8 mouse cellular contexts compared by ENCODE assay signal in genomic region chr6:71907702-71908235, GRCm38 (mm10). TPM values are rescaled to one million over a fixed set of nuclear protein-coding genes. Genes with fewer than 3 reads are reported as not detected.
DNase-seq lines count a peak whose midpoint lies in the region; ATAC-seq and TF ChIP-seq lines count a peak whose summit lies in the region.

No protein-coding gene starts in this region.

- peaks cover 15% of the 10 kb centered on the region; the same call in 1 of the 2 replicates for H3K4me1 ChIP-seq in intestine, embryonic 15.5 days (replicated peaks)
- H3K4me1 ChIP-seq in neural tube, embryonic 14.5 days (ENCODE audit: control insufficient read depth, insufficient read depth, low read length), result peaks cover 3% of the 10 kb centered on the region; the same call in 1 of the 2 replicates

- intact Hi-C loops in left cerebral cortex, adult 2 months (cut with DNase I), result loop anchor here (10.0 kb wide), 1 partner anchor 427 kb away; no protein-coding TSS in a partner anchor

- no peak for DNase-seq in left cerebral cortex, adult 2 months (ENCODE audit: extremely low spot score in 1 of 2, low spot score in 2 of 2)
- DNase-seq in left cerebral cortex, adult 11 months (ENCODE audit: low spot score), result no peak
- DNase-seq in c-Kit-positive CD71-positive TER-119-positive erythroid progenitor cells, embryonic 14.5 days (ENCODE audit: low spot score), result peak; percentile 49
- DNase-seq in frontal cortex, adult 2 months (ENCODE audit: extremely low spot score in 1 of 2, low spot score in 1 of 2), result no peak
- DNase-seq in kidney, postnatal 10 days, result no peak
- DNase-seq in urinary bladder, postnatal 4 days (ENCODE audit: low spot score in 2 of 2), result no peak

- 5% methylated on average over 4 of the region's 4 CpGs for WGBS in intestine, embryonic 15.5 days
- WGBS in neural tube, embryonic 14.5 days, result 3% methylated on average over 4 of the region's 4 CpGs

- H3K27ac ChIP-seq in left cerebral cortex, adult 2 months, result no peak overlapping the region
- H3K27ac ChIP-seq in intestine, embryonic 15.5 days, result no peak overlapping the region
- no peak overlapping the region for H3K27ac ChIP-seq in neural tube, embryonic 14.5 days (ENCODE audit: low read depth, low read length)

- H3K9ac ChIP-seq in intestine, embryonic 15.5 days, result peak overlapping the region; percentile 67
- H3K9ac ChIP-seq in neural tube, embryonic 14.5 days (replicated peaks; ENCODE audit: low read depth, low read length), result peak overlapping the region; percentile 50

- H3K4me2 ChIP-seq in intestine, embryonic 15.5 days (replicated peaks), result peak overlapping the region; percentile 63
- peak overlapping the region; percentile 60 for H3K4me2 ChIP-seq in neural tube, embryonic 14.5 days (ENCODE audit: low read depth, low read length)

- no peaks in the 10 kb centered on the region for H3K27me3 ChIP-seq in intestine, embryonic 15.5 days (replicated peaks)
- H3K27me3 ChIP-seq in neural tube, embryonic 14.5 days (ENCODE audit: control insufficient read depth, insufficient read depth, low read length), result no peaks in the 10 kb centered on the region

- TF ChIP-seq CTCF in left cerebral cortex, adult 2 months (IDR thresholded peaks at IDR 0.05), result no peak

- ATAC-seq in intestine, embryonic 15.5 days, result no peak
- ATAC-seq in neural tube, embryonic 14.5 days (ENCODE audit: low read depth), result no peak

- H3K9me3 ChIP-seq in intestine, embryonic 15.5 days, result no peaks in the 10 kb centered on the region
- H3K9me3 ChIP-seq in neural tube, embryonic 14.5 days (ENCODE audit: control insufficient read depth, low read length), result no peaks in the 10 kb centered on the region

- H3K36me3 ChIP-seq in intestine, embryonic 15.5 days, result peaks cover 4% of the 10 kb centered on the region; the same call in 1 of the 2 replicates
- peaks cover 29% of the 10 kb centered on the region for H3K36me3 ChIP-seq in neural tube, embryonic 14.5 days (ENCODE audit: control insufficient read depth, insufficient read depth, low read length)

- peak overlapping the region; percentile 68 for H3K4me3 ChIP-seq in left cerebral cortex, adult 2 months
- H3K4me3 ChIP-seq in intestine, embryonic 15.5 days (replicated peaks), result peak overlapping the region; percentile 60
- peak overlapping the region; percentile 71 for H3K4me3 ChIP-seq in neural tube, embryonic 14.5 days (ENCODE audit: low read depth, low read length)

RNA-seq across cellular contexts. Expression of gene Ptcd3, which starts 0.8 kb away (rescaled TPM):
- total RNA-seq in left cerebral cortex, adult 2 months (2021), result 10 to 100 TPM; 74.3 to 74.8 TPM
- polyA plus RNA-seq in intestine, embryonic 15.5 days (2015; fragmentation: Nextera tagmentation; extraction: Ambion mirVana), result 104 TPM in 2 replicates
- 98.9 and 101 TPM in 2 replicates for polyA plus RNA-seq in neural tube, embryonic 14.5 days (2014; fragmentation: Nextera tagmentation; extraction: Ambion mirVana)
- 52.4 and 54.8 TPM in 2 replicates for polyA plus RNA-seq in frontal cortex, adult 2 months (2012; rRNA removed)

RNA-seq across cellular contexts. Expression of gene Polr1a, which starts 1.1 kb away (rescaled TPM):
- 10 to 100 TPM; 31.8 to 31.9 TPM for total RNA-seq in left cerebral cortex, adult 2 months (2021)
- polyA plus RNA-seq in intestine, embryonic 15.5 days (2015; fragmentation: Nextera tagmentation; extraction: Ambion mirVana), result 30.2 and 30.8 TPM in 2 replicates
- 16.3 and 19.7 TPM in 2 replicates for polyA plus RNA-seq in neural tube, embryonic 14.5 days (2014; fragmentation: Nextera tagmentation; extraction: Ambion mirVana)
- 15.8 and 18.0 TPM in 2 replicates for polyA plus RNA-seq in frontal cortex, adult 2 months (2012; rRNA removed)
